Mouse (Mus musculus) c-Kit-positive CD71-positive TER-119-positive erythroid progenitor cells, embryonic 14.5 days (primary cell): ENCODE measurements around the gene Ifitm5.
"Not testable (repeated sequence)": the region's sequence is repeated elsewhere in the genome, so short reads cannot be mapped to it uniquely, and the experiment has no call there.

Experiments
- DNase-seq: peaks from one replicate; pipeline ENCODE4 v3.0.0-alpha.2; 2013; ENCODE audit warnings: low spot score

Gene Ifitm5

DNA sequence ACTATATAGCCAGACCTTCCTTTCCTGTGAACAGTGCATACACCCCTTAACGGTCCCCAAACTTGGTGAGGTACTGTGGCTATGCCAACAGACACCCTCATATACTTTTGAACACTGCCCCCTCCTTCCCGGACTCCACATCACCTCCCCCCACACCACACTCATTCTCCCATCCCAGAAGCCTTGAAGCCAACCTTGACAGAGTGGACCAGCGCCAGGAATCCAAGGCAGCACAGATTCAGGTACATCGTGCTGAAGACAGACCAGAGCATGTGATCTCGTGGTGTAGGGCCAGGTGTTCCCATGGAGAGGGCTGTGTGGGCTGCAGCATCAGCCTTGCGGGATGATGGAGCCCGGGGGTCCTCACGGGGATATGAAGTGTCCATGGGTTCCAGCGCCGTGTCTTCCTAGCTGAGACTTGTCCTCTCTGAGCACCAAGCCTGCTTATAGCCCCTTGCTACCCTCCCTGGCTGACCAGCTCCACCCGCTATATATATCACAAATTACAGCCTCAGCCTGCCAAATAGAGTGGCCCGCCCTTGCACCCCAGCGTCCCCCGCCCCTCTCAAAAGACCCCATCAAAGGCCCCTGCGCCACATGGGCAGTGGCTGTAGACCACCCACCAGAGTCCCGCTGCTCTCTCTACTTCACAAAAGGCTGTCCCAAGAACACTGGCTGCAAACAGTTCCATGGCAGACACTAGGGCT is at the start of gene Ifitm5:
Gene Ifitm5, minus strand, starts transcription at position 468 of the 707 bp plus-strand sequence.
- DNase-seq, result no peak

DNA sequence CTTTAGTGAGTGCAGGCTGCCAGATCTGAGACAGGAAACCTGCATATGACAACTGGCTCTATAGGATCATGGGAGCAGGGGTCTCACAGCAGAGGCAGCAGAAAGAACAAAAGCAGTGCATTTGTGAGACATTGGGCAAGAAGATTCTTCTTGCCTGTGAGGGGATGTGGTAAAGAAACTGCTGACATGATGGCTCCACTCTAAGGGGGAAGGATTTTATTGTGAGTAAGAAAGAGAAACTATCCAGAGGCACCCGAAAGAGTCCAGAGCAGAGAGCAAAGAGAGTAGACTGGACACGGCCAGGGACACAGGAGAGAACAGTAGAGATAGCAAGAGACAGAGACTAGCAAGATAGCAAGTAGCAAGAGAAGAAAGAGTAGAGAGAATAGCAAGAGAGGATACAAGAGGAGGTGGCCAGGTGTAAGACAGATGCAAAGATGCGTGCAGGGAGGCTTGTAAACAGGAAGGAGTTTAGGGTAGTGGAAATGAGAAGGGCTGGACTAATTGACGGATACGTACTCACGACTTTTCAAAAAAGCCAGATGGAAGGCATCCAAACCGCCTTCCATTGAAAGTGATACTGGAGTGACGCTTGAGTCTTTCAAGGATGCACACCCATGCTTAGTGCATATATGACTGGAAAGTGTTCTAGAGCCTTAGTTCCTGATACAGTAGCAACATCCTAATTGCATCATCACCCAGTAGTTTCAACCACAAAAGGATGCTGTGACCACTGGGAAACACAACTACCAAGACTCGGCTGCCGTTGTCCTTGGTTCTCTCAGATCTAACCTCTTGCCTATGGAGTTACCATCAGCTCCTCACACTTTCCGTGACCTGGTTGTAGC is 49.0 kb upstream of the Ifitm5 start:
- DNase-seq, result no peak

DNA sequence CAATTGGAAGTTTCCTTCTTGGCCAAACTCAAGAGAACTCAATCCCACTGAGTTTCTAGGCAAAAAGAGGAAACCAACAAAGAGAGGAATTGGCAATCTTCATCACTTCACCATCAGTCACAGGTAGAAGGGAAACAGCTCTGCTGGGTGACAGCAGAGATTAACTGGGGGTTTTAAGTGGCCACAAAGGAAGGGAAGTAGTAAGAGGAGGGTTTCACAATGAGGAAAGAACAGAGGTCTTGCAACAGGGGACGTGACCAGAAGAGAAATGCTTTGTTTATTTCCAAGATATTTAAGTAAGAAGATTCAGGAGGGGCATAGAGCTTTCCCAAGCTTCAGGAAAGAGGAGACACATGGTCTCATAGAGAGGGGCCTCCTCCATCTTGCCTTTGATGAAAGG is 47.7 kb upstream of the Ifitm5 start:
- DNase-seq, result no peak

DNA sequence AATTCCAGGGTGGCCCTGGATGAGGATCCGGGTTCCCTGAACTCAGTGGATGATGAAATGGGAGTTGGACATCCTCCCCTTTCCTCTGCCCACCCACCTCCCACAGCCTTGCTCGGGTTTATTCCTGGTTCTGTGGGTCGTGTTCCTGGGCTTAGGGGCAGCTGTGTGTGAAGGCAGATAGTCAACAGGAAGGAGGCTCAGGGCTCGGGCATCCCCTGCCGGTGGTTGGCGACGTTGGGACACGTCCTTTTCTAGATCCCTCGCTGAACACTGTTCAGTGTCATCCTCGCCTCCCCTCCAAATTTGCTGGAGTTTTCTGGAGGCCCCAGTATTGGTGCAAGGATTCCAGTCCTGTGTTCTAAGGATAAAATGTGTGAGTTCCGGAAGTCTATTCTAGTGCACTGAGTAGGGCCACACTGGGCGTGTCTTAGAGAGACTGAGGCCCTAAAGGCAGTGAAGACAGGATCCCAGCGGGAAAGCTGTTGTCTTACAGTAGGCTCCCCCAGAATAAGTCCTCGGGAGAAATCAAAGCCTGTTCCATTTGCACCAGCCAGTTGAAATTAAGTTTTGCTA is 41.1 kb upstream of the Ifitm5 start:
- no peak for DNase-seq

DNA sequence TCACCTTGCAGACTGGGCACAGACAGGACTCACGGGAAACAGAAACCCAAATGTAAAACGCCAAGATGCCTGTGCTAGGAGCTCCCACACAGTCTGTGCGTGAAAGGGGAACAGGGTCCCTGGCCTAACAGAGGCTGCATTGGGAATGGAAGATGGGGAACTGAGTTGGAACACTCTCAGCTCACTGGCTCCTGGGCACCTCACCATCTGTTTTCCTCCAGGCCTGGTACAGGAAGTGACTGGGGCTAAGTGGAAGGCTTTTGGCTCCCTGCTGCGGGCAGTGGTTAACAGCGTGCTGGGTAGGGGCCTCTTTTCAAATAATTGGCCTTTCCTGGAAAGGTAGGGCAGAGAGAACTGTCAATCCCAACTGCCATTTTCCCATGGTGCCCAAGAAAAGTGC is 40.5 kb upstream of the Ifitm5 start:
- DNase-seq, result no peak

DNA sequence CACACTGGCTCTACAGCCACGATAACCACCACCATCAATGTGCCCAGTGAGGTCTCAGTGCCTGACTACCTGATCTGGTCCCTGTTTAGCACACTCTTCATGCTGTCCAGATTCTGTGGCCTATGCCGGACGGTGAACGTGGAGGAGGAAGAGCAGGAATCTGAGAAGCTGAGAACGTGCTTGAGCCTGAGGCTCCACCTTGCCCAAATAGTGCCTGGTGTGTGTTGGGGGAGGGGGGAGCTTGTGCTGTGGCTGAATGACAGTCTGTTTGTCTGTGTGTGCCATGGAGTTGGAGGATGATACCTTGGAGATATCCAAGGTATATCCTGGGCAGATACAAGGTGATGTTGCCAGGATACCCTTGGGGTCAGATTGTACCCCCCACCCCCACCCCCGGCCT is 40.1 kb upstream of the Ifitm5 start:
- no peak for DNase-seq

DNA sequence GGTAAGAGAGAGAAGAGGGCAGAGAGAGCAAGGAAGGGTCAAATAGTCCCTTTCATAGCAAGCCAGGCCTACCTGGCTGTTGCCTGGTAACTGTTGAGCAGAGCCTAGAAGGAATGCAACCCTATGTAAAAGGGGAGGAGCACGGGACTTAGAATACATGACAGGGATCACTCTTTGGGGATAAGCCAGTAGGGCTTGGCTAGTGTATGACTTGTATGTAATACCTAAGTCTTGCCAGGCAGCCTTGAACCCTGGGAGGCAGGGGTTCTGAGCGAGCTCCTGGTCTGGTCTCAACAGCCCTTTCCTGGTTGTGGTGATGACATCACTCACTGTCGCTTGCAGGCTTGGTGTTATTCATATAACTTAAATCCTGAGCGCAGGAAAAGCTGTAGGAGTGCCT is 38.9 kb upstream of the Ifitm5 start:
- DNase-seq, result no peak

DNA sequence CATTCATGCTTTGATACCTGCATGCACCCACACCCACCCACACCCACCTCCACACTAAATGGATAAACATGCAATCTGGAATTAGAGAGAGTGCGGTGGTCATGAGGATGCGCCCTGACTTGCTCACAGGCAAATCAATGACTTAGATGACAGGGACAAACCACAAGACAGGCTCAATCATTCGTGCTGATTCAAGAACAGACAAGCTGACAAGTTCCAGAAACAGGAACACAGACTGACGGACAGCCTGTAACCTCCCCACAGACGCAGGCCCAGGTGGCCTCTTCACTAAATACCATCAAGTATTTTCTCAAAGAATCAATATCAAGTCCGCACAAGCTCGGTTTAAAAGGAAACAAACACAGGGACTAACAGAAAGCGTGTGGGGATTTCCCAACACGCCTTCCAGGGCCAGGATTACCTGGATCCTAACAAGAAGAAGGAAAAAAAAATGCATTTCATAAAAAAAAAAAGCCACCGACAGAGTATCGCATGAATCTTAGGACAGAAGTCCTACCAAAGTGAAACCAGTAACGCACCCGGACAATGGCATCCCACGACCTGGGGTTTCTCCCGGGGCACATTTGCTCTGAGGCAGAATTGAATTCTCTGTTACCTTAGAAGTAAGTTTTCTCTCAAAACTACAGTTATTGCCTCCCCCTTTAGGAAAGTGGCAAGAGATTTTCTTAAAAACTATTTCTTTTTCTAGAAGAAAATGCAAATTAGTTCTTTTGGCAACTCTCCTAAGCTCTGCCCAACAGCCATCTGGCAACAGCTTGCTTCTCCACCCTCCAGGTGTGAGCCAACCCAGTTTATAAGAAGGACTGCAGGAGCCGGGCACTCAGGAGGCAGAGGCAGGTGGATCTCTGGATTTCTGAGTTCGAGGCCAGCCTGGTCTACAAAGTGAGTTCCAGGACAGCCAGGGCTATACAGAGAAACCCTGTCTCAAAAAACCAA is 37.4 kb upstream of the Ifitm5 start:
- no peak for DNase-seq

DNA sequence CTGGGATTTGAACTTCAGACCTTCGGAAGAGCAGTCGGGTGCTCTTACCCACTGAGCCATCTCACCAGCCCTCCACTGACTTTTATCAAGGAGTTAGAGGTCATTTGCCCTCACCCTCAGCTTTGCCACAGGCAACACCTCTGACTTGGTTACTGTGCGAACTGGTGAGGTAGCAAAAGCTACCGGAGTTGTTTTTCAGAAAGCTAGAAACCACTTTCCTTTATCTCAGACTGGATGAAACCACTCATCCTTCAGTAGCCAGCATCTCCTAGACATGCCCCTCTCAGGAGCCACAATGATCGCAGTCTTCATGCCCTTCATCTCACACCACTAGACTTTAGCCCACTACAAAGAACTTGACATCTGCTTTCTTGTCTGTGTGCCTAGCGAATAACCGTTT is 32.9 kb upstream of the Ifitm5 start:
- DNase-seq, result no peak

DNA sequence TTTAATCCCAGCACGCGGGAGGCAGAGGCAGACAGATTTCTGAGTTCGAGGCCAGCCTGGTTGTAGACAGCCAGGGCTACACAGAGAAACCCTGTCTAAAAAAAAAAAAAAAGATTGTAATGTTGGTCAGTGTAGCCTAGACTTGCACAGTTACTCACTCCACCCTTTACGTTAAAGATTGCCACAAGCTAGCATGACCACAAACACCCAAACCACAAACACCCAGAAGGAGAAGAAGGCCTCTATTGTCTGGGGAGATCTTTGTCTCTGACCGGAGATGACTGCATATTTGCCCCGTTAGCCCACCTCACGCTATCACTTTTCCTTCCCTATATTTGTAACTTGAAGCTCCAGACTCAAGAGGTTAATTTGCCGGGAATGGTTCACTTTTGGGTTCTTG is 31.6 kb upstream of the Ifitm5 start:
- DNase-seq, result no peak

DNA sequence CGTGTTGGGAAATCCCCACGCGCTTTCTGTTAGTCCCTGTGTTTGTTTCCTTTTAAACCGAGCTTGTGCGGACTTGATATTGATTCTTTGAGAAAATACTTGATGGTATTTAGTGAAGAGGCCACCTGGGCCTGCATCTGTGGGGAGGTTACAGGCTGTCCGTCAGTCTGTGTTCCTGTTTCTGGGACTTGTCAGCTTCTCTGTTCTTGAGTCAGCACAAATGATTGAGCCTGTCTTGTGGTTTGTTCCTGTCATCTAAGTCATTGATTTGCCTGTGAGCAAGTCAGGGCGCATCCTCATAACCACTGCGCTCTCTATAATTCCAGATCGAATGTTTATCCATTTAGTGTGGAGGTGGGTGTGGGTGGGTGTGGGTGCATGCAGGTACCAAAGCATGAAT is 26.6 kb upstream of the Ifitm5 start:
- not testable (repeated sequence) for DNase-seq

DNA sequence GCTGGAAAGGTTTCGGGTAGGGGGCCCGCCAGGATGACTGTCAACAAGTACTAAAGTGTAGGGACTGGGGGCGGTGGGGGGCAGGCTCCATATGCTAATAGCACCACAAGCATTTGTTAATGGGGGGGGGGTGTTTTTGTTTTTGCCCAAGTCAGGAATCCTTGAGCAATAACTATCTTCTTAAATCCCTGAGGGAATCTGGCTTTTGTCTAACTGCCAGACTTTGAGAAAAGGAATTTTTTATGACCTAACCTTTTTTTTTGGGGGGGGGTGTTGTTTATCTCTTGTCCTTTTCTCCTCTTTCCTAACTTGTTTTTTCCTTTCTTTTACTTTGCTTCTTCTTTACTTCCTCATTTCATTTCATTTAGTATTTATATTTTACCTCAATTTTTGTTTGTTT is 25.4 kb upstream of the Ifitm5 start:
- DNase-seq, result no peak

DNA sequence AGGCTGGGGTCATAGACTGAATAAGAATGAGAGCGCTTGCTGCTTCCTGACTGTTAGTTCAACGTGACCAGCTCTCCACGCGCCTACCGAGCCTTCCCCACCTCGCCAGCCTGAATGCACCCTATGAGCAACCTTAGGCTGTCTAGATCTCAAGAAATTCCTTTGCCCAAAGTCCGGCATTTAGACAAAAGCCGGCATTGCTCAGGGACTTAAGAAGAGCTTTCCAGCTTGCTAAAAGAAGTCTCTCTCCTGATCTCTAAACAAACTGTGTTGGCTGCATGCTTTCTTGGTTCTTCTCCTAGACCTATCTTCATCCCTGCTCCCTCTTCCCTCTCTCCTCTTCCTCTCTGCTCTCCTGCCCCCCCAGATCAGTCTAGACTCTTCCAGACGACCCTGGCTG is 24.8 kb upstream of the Ifitm5 start:
- no peak for DNase-seq

DNA sequence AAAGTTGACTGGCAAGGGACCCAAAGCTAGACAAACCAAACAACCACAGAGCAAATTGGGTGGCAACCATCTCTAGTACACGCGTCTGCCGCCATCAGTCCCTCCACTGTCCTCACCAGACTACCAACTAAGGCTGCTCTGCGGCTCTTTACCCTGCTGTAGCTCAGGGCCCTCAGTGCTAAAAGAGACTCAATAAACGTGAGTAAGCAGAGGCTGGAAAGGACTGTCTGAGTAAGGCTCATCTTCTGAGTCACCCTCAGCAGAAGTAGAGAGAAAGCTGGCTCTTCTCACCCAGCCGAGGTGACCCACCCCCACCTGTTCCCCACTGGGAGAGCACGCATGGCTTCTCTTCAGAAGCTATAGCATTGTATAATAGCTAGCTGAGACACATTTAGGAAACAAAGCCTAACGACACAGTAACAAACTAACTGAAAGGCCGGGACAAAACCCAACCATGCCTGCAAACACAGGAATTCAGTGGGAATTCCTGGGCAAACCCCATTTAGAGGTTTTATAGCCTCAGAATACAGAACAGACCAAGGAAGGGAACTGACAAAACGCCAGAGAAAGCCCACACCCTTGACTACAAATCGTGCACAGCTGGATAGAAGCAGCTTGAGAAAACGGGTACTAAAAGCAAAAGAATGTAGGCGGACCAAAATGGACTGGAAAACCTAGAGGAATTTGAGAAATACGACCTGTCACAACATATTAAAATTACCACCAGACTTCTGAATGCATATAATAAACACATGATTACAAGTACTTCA is 23.5 kb upstream of the Ifitm5 start:
- no peak for DNase-seq

DNA sequence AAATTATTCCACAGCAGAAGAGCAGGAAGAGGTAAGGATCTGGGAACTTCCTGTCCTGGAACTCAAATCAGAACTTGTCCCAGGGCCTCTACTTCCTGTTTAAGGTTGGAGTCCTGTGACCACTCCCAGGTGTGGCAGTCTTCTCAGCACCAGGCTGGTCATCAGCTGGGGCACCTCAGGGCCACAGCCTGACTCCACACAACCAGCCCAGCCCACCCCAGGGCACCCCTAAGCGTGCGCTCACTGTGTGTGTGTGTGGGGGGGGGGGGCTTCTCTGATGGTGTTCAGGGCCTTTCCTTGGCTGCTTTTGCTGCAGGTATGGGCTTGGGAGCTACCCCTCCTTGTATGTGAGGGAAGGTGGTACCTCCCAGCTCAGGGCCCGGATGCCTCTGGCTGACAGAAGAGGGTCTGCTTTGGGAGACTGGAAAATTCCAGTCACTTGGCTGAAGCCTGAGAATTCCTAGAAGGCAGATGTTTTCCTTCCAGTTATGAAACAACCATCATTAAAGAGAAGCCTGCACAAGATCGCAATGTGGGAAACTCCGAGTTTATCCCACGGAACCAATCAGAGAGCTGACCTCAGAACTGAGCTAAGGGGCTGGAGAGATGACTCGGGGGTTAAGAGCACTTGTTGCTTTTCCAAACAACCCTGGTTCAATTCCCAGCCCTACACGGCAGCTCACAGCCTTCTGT is 21.5 kb upstream of the Ifitm5 start:
- no peak for DNase-seq

DNA sequence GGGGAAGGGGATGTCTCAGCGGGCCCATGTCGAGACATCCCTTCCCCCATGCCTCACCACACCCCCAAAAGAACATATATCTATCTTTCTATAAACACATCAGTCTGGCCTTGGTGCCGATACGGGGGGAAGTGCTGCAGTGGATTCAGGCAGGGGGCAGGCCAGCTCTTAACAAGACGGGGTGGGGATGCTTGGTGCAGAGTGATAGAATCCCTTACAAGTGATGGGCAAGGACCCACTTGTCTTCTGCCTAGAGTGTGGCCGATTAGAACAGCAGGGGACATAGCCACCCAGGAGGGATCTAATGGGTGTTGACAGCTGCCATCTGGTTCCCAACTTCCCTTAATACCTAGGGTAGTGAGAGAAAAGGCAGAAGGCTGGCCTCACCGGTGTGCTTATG is 20.8 kb upstream of the Ifitm5 start:
- no peak for DNase-seq

DNA sequence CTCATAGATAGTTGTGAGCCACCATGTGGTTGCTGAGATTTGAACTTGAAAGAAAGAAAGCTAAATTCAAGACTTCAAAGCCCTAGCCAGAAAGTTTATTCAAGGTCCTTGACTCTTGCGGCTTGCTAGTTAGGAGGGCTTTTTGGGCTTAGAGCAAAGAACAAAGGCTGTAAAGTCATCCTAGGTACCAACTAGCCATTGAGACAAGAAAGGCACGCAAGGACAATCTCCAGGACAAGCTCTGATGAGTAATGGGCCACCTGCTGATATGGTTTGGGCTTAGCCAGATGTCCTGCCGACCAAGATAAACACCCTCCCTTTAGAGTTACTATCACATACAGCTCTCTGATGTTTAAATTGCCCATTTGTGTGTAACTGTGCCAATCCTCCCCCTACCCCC is 18.6 kb upstream of the Ifitm5 start:
- DNase-seq, result not testable (repeated sequence)

DNA sequence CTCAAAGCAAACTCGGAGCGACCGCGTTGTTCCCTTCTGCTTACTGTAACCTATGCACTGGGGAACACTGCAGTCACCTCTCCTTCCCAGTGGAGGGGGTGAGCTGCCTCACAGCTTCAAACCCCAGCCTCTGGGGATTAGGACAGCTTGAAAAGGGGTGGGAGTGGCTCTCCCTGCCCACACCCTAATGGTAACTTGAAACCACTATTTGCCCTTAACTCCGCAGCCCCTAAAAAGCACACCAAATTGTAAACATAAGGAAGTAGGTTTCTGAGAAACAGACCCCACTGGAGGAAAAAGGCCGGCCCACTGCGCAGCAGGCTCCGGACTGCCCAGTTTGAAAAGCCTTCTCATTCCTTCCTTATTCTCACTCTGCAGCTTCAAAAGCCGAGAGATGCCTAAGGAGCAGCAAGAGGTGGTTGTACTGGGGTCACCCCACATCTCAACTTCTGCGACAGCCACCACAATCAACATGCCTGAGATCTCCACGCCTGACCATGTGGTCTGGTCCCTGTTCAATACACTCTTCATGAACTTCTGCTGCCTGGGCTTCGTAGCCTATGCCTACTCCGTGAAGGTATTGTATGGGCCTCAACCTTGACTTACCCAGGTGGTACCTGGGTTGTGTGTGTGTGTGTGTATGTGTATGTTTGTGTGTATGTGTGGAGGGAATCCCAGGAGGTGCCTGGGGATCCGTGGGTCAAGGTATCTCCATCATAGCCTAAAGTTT is 17.9 kb upstream of the Ifitm5 start:
- DNase-seq, result no peak

DNA sequence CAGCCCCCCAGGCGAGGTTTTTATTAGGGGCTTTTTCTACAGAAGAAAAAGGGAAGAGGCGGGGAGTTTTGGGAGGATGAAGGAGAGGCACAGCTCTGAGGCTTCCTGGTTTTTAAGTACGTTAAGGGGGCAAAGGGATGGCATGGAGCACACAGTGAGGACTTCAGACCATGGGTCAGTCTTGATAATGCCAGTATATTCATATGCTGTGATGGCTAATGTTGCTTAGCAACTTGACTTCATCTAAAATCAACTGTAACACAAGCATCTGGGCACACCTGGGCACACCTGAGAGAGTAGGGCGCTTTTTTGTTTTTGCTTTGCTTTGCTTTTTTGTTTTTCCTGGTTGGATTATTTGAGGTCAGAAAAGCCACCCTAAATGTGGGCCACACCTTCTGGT is 16.8 kb upstream of the Ifitm5 start, which contains the start of gene Ifitm1:
Gene Ifitm1, plus strand, starts transcription at position 301 of the 400 bp plus-strand sequence.
- no peak for DNase-seq

DNA sequence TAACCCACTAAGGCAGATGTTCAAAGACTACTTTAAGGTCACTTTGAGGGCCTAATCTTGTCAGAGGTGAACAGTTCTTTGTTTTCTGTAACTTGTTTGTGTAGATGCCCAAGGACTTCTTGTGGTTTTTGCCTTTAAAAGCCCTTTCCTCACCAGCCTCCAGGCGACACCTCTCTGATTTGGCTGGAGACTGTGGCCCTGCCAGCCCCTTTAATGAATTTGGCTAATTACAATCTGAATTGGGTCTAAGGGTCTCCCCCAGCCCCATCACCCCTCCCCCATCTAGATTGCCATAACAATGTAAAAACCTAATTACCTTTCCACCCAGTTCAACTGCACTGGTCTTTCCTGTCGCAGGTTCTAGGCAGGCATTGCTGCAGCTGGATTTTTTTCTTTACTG is 12.6 kb upstream of the Ifitm5 start:
- no peak for DNase-seq
